Mouse (Mus musculus) MEL (cell line): ENCODE data around the gene Farp2.

Source experiments
- CTCF ChIP-seq, 3 experiments: IDR thresholded peaks in 2 of 3; conservative IDR thresholded peaks in 1 of 3; 2 replicates each; pipeline ENCODE4 v1.5.1; 2011 to 2012; ENCODE audit warnings: low read length in 3 of 3, low read depth in 2 of 3, mild to moderate bottlenecking in 2 of 3, improper control_type of control experiment in 1 of 3, inconsistent platforms in 1 of 3, mixed read lengths in 1 of 3, moderate library complexity in 1 of 3; ENCODE audit not compliant: control insufficient read depth in 1 of 3, insufficient read depth in 1 of 3, poor library complexity in 1 of 3, severe bottlenecking in 1 of 3
- ELF1 ChIP-seq: IDR thresholded peaks from 2 replicates; pipeline ENCODE4 v1.6.1; 2014; ENCODE audit warnings: low read depth, mild to moderate bottlenecking, inconsistent platforms, low read length, improper control_type of control experiment, moderate library complexity
- RCOR1 ChIP-seq: IDR thresholded peaks from 2 replicates; pipeline ENCODE4 v1.6.1; 2012; ENCODE audit warnings: low read depth, mild to moderate bottlenecking, inconsistent platforms, low read length, improper control_type of control experiment
- TAL1 ChIP-seq: IDR thresholded peaks from 2 replicates; pipeline ENCODE4 v1.6.1; 2012; ENCODE audit warnings: mild to moderate bottlenecking, inconsistent platforms, low read length, moderate library complexity, mixed read lengths
- ZC3H11A ChIP-seq: IDR thresholded peaks from 2 replicates; pipeline ENCODE4 v1.6.1; 2012; ENCODE audit warnings: low read depth, mild to moderate bottlenecking, inconsistent platforms, low read length, improper control_type of control experiment

GRCm38 (mm10) chr1:93477758-93478585, 33.9 kb upstream of the Farp2 start:
- TF ChIP-seq TAL1, result peak; percentile 74
- TF ChIP-seq CTCF (IDR thresholded peaks at IDR 0.05 in 2 of 3, conservative IDR thresholded peaks at IDR 0.05 in 1 of 3; ENCODE audit: control insufficient read depth in 1 of 3, insufficient read depth in 1 of 3, low read depth in 2 of 3, low read length in 3 of 3, poor library complexity in 1 of 3, severe bottlenecking in 1 of 3), result peak in 2 of 3 experiments; percentile 57 to 64; a peak in 4 of 6 replicates
- TF ChIP-seq ZC3H11A, result no peak
- TF ChIP-seq RCOR1, result no peak; the same call in 1 of the 2 replicates
- TF ChIP-seq ELF1, result peak; percentile 53; the same call in 1 of the 2 replicates
